Mouse (Mus musculus): ENCODE results near the gene Carm1.
"Not testable (repeated sequence)": the region's sequence is repeated elsewhere in the genome, so short reads cannot be mapped to it uniquely, and the experiment has no call there.

Gene Carm1

GRCm38 (mm10) chr9:21537009-21537408 is 9.7 kb upstream of the Carm1 start:
- no peak for DNase-seq (ENCODE audit: low spot score in 2 of 2)

GRCm38 (mm10) chr9:21539981-21540753 is 6.5 kb upstream of the Carm1 start:
- DNase-seq (ENCODE audit: low spot score in 2 of 2): no peak

GRCm38 (mm10) chr9:21542001-21542400 is 4.7 kb upstream of the Carm1 start:
- not testable (repeated sequence) for DNase-seq (ENCODE audit: low spot score in 2 of 2)

GRCm38 (mm10) chr9:21545351-21545915 is 1.3 kb upstream of the Carm1 start:
- DNase-seq (ENCODE audit: low spot score in 2 of 2): no peak

- DNase-seq (ENCODE audit: low spot score in 2 of 2): peak; percentile 98 to 99
Observed at GRCm38 (mm10) chr9:21545916-21546788, 542 bp upstream of the Carm1 start.

GRCm38 (mm10) chr9:21547075-21547941 is 614 bp downstream of the Carm1 start:
- peak; percentile 45 to 61 for DNase-seq (ENCODE audit: low spot score in 2 of 2)

- DNase-seq (ENCODE audit: low spot score in 2 of 2): no peak
Observed at GRCm38 (mm10) chr9:21551049-21551448, 4.4 kb downstream of the Carm1 start.

GRCm38 (mm10) chr9:21553607-21554273 is 7.0 kb downstream of the Carm1 start:
- DNase-seq (ENCODE audit: low spot score in 2 of 2): no peak

- no peak for DNase-seq (ENCODE audit: low spot score in 2 of 2)
Observed at GRCm38 (mm10) chr9:21555198-21555742, 8.6 kb downstream of the Carm1 start.

- no peak for DNase-seq (ENCODE audit: low spot score in 2 of 2)
Observed at GRCm38 (mm10) chr9:21556996-21557395, 10.3 kb downstream of the Carm1 start.

GRCm38 (mm10) chr9:21557556-21557955 is 10.9 kb downstream of the Carm1 start:
- DNase-seq (ENCODE audit: low spot score in 2 of 2): no peak

GRCm38 (mm10) chr9:21558366-21558765 is 11.7 kb downstream of the Carm1 start:
- DNase-seq (ENCODE audit: low spot score in 2 of 2): no peak

GRCm38 (mm10) chr9:21559151-21559550 is 12.5 kb downstream of the Carm1 start:
- no peak for DNase-seq (ENCODE audit: low spot score in 2 of 2)

- DNase-seq (ENCODE audit: low spot score in 2 of 2): no peak
Observed at GRCm38 (mm10) chr9:21564420-21564819, 17.7 kb downstream of the Carm1 start.

GRCm38 (mm10) chr9:21565004-21565586 is 18.4 kb downstream of the Carm1 start:
- no peak for DNase-seq (ENCODE audit: low spot score in 2 of 2)

- no peak for DNase-seq (ENCODE audit: low spot score in 2 of 2)
Observed at GRCm38 (mm10) chr9:21566538-21566937, 19.8 kb downstream of the Carm1 start.

GRCm38 (mm10) chr9:21567051-21567450 is 20.4 kb downstream of the Carm1 start:
- no peak for DNase-seq (ENCODE audit: low spot score in 2 of 2)

- no peak for DNase-seq (ENCODE audit: low spot score in 2 of 2)
Observed at GRCm38 (mm10) chr9:21568657-21569255, 22.1 kb downstream of the Carm1 start.

- DNase-seq (ENCODE audit: low spot score in 2 of 2): no peak
Observed at GRCm38 (mm10) chr9:21574012-21574801, 27.5 kb downstream of the Carm1 start.
